Mouse (Mus musculus): ENCODE measurements at regions not wholly inside any gene's neighbourhood (a gene's known extent, or its start where the extent isn't known, plus 50 kb on each side); places are given as distances from the start of the nearest gene placed in this dataset.

GRCm38 (mm10) chr12:90469754-90470153 is 268.5 kb downstream of the Dio2 start:
- DNase-seq (ENCODE audit: low spot score) = no peak

GRCm38 (mm10) chr12:90460121-90460520 is 278.1 kb downstream of the Dio2 start:
- no peak for DNase-seq (ENCODE audit: low spot score)

- DNase-seq (ENCODE audit: low spot score) = no peak
Observed at GRCm38 (mm10) chr12:90440672-90441071, 297.6 kb downstream of the Dio2 start.

GRCm38 (mm10) chr12:90425276-90426063 is 312.8 kb downstream of the Dio2 start:
- DNase-seq (ENCODE audit: low spot score) = no peak

GRCm38 (mm10) chr12:90417590-90418221 is 320.5 kb downstream of the Dio2 start:
- DNase-seq (ENCODE audit: low spot score) = no peak

GRCm38 (mm10) chr12:90408716-90409115 is 329.5 kb downstream of the Dio2 start:
- DNase-seq (ENCODE audit: low spot score) = no peak

GRCm38 (mm10) chr12:90398564-90398963 is 339.7 kb downstream of the Dio2 start:
- DNase-seq (ENCODE audit: low spot score) = peak; percentile 61
